Mouse (Mus musculus): ENCODE data around the gene Gpr171. TPM values are rescaled to one million over a fixed set of nuclear protein-coding genes. Genes with fewer than 3 reads are reported as not detected.
"Not testable (repeated sequence)": the region's sequence is repeated elsewhere in the genome, so short reads cannot be mapped to it uniquely, and the experiment has no call there.

Gene Gpr171
- not detected in 2 replicates for polyA plus RNA-seq (2012; rRNA removed)

DNA sequence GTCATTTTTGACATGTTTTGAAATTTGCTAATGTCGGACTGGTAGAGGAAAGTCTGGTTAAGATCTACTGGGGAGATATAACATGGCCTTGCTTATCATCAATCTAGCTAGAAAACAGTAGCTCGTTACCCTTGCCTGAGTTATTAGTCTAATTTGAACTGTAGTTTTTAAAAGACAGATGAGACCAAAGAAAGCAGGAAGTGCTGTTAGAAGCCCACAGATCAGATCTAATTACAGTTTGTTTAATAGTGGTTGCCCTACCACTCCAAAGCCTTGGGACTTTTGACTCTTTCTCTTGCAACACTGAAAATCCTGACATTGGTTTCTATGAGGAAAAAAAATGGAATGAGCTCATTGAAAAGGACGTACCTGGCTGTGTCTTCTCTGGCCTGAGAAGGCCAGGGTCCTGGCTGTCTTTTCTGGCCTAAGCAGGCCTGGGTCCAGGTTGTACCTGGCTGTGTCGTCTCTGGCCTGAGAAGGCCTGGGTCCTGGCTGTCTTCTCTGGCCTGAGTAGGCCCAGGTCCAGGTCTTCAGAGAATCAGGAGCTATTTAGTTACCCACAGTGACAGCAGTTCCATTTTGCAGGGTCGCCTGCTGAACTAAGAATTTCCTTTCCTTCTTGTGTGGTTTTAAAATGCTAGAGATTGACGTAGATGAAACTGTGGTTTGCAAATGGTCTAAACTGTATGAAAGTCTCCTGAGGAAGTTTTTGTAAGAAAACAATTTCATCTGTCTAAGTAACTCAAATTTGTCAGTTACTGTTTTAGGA, at the start of gene Gpr171:
Gpr171 (minus strand) TSS at position 604 of the 769 bp plus-strand sequence.
- TF ChIP-seq CTCF (IDR thresholded peaks at IDR 0.05; ENCODE audit: borderline replicate concordance, extremely low read depth, insufficient read depth, insufficient read length) (no peak), POLR2A (IDR thresholded peaks at IDR 0.05; ENCODE audit: borderline replicate concordance, extremely low read depth, insufficient read depth, insufficient read length, poor library complexity, severe bottlenecking) (no peak)
- no peak for DNase-seq (ENCODE audit: low read depth)

DNA sequence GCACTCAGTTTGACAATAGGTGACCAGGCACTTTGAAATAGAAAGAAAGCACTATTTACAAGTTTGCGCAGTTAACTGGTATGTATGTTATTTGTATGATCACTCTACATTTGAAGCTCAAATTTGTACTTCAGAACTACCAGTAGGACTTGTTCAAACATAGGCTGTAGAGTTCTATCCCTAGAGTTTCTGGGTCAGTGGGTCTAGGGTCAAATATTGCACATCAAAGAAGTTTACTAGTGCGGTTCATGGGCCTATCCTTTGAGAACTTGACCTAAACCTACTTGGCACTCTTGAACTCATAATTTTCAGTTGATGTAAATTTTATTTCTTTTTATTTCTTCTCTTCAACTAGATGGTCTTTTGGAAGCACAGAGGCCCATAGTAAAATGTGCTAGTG, 49.0 kb upstream of the Gpr171 start:
- TF ChIP-seq POLR2A (IDR thresholded peaks at IDR 0.05; ENCODE audit: borderline replicate concordance, extremely low read depth, insufficient read depth, insufficient read length, poor library complexity, severe bottlenecking), result no peak
- TF ChIP-seq CTCF (IDR thresholded peaks at IDR 0.05; ENCODE audit: borderline replicate concordance, extremely low read depth, insufficient read depth, insufficient read length), result no peak
- no peak for DNase-seq (ENCODE audit: low read depth)

DNA sequence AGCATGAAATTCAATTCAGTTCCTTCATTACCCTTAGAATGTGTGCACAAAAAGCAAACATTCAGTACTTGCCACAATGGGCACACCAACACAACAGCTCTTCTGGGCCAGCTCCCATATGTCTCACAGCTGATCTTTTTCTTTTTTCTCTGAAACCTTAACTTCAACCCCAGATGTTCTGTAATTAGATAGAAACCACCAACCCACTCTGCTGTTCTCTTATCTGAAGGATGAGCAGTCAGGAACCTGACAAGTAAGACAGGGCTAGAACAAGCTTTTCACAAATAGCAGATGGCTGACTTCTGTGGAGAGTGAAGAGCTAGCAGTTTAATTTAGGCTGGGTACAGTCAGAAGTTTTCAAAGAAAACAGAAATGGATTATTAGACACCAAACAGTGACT, 48.0 kb upstream of the Gpr171 start:
- TF ChIP-seq CTCF (IDR thresholded peaks at IDR 0.05; ENCODE audit: borderline replicate concordance, extremely low read depth, insufficient read depth, insufficient read length), result no peak
- TF ChIP-seq POLR2A (IDR thresholded peaks at IDR 0.05; ENCODE audit: borderline replicate concordance, extremely low read depth, insufficient read depth, insufficient read length, poor library complexity, severe bottlenecking), result no peak
- DNase-seq (ENCODE audit: low read depth), result no peak

DNA sequence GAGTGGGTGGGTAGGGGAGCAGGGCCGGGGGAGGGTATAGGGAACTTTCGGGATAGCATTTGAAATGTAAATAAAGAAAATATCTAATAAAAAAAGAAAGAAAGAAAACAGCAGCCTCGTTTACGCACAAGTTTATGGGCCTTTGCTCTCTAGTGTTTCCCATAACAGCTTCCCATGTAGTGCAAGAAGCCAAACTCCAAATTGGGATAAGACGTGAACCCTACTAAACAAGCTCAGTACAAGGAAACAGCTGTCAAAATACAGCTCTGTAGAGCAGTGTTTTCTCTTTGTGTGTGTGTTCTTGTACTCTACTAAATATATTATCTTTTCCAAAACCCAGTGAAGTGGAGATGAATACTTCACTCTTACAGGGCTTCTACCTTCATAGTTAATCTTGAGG, 43.6 kb upstream of the Gpr171 start:
- no peak for DNase-seq (ENCODE audit: low read depth)
- TF ChIP-seq POLR2A (IDR thresholded peaks at IDR 0.05; ENCODE audit: borderline replicate concordance, extremely low read depth, insufficient read depth, insufficient read length, poor library complexity, severe bottlenecking), result no peak
- TF ChIP-seq CTCF (IDR thresholded peaks at IDR 0.05; ENCODE audit: borderline replicate concordance, extremely low read depth, insufficient read depth, insufficient read length), result no peak

DNA sequence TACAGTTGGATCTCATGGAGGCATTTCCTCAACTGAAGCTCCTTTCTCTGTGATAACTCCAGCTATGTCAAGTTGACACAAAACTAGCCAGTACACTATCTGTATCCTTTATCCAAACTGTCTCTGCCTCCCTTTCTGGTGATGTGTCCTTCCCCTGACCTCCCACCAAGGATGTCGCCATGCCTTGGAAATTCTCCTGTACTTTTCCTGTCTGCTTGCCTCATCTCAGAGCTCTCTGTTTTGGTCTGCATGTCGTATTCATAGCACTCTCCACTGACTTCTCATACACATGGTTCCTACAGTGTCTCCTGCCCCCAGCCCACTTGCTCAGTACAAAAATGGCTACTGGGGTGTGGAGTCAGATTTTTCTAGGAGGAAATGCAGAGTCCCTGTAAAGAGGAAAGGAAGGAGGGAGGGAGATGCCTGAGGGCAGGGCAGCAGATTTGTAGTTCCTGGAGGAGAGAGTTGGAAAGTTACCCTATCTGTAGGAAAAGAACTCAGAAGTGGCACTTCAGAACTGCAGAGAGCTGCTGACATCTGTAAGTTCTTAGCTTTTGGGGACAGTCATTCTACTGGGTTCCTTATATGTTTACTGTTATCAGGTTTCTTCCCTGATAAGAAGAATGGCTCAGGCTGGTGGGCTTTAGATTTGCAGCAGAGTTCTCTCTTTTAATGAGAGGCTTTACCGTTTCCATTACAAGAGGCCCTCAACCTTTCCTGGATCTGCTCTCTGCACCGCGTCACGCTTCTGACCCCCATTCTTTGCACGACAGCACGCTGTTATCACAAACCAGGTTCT, 40.1 kb upstream of the Gpr171 start:
- TF ChIP-seq CTCF (IDR thresholded peaks at IDR 0.05; ENCODE audit: borderline replicate concordance, extremely low read depth, insufficient read depth, insufficient read length), result no peak
- no peak for TF ChIP-seq POLR2A (IDR thresholded peaks at IDR 0.05; ENCODE audit: borderline replicate concordance, extremely low read depth, insufficient read depth, insufficient read length, poor library complexity, severe bottlenecking)
- no peak for DNase-seq (ENCODE audit: low read depth)

DNA sequence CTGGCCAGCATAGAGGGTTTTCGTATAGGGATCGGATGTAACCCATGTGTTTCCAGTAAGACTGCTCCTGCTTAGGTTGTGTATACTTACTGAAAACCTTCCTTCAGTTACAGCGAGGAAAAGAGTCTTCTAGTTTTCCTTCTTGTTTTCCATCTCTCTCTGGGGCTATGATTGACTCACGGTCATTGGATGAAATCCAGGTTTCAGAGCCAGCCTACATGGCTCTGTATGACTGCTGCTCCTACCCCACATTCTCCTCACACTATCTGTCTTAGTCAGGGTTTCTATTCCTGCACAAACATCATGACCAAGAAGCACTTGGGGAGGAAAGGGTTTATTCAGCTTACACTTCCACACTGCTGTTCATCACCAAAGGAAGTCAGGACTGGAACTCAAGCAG, 39.3 kb upstream of the Gpr171 start:
- not testable (repeated sequence) for DNase-seq (ENCODE audit: low read depth)

DNA sequence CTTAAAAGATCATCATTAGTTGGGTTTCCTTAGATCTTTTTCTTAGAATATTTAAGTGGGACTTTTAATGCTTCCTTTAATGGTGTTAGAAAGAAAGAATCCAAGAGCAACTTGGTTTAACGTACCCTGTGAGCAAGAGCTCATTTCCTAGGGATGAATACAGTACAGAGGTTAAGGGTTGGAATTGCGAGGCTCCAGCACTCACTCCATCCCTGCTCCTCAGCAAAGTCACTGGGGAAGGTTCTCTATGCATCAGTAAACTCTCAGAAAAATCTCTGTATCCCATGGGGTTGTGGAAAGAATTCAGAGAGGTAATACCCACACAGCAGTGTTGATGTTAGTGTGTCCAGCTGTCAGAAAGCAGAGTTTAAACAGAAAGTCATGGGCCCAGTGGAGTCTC, 38.5 kb upstream of the Gpr171 start:
- TF ChIP-seq CTCF (IDR thresholded peaks at IDR 0.05; ENCODE audit: borderline replicate concordance, extremely low read depth, insufficient read depth, insufficient read length) (no peak), POLR2A (IDR thresholded peaks at IDR 0.05; ENCODE audit: borderline replicate concordance, extremely low read depth, insufficient read depth, insufficient read length, poor library complexity, severe bottlenecking) (no peak)
- DNase-seq (ENCODE audit: low read depth), result no peak

DNA sequence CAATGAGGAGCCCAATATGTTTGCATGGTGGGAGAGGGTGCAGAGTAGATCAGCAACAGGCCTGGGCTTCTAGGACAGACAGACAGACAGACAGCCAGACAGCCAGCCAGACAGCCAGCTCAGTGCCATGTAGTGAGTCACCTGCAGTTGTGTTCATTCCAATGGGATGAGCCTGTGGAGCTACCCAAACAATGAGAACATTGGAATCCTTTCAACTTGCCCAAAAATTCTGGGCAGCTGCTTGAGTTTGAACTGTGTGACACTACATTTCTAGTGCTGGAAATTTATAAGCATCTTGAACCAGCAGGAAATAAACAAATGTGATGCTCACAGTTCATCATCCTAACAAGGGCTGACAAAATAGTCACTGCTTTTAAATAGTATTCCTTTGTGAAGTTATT, 38.0 kb upstream of the Gpr171 start:
- no peak for TF ChIP-seq POLR2A (IDR thresholded peaks at IDR 0.05; ENCODE audit: borderline replicate concordance, extremely low read depth, insufficient read depth, insufficient read length, poor library complexity, severe bottlenecking)
- no peak for TF ChIP-seq CTCF (IDR thresholded peaks at IDR 0.05; ENCODE audit: borderline replicate concordance, extremely low read depth, insufficient read depth, insufficient read length)
- DNase-seq (ENCODE audit: low read depth), result no peak

DNA sequence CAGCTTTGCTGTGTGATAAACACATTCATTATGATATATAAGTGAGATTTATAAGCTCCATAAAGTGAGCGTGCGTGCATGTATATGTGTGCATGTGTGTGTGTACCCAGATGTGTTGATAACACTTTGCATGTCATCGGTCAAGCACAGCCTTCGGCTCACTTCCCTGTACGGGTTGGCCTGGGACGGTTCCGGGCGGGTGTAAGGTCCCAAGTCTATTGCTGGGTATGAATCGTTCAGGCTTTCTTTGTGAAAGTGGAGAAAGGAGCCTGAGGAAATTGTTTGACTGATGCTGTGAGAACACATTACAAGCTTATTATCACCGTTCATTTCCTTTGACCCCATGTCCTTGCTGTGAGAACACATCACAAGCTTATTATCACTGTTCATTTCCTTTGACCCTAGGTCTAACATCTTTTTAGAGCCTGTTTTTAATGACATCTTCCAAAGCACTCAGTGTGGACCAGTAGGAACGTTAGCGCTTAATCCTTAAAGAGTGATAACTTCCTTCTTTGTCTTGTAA, 37.4 kb upstream of the Gpr171 start:
- no peak for TF ChIP-seq CTCF (IDR thresholded peaks at IDR 0.05; ENCODE audit: borderline replicate concordance, extremely low read depth, insufficient read depth, insufficient read length)
- no peak for TF ChIP-seq POLR2A (IDR thresholded peaks at IDR 0.05; ENCODE audit: borderline replicate concordance, extremely low read depth, insufficient read depth, insufficient read length, poor library complexity, severe bottlenecking)
- peak; percentile 31 for DNase-seq (ENCODE audit: low read depth)

DNA sequence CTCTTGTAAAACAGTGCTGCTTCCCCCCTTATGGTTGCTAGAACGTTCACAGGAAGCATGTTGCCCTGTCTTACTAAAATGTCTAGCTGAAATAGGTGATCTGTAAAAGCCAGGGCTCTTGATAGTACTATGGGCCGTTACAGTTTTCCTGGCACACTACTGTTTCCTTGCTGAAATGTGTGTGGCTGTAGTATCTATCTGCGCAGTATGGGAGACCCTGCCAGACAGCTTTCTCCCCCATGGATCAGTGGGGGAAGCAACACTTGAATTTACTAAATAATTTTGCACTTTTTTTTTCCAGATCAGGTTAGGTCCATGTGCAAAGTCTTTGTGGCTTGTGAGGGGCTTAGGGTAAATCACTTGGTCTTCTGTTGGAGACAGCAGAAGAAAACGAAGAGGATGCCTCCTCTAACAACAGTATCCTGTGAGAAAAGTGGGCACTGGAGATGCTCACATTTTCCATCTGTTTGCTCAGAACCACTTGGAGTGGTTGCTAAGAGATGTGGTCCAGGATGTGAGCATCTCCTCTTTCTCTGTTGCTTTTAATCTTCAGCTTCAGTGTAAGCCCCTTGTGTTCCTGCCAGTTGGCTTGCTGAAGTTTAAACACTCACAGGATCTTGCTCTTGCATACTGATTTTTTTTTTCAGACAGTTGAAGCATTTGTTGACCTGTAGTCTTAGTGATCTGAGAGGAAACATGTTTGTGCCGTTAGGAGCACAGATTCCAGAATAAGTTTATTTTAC, 34.5 kb upstream of the Gpr171 start:
- DNase-seq (ENCODE audit: low read depth), result peak; percentile 32
- TF ChIP-seq CTCF (IDR thresholded peaks at IDR 0.05; ENCODE audit: borderline replicate concordance, extremely low read depth, insufficient read depth, insufficient read length) (no peak), POLR2A (IDR thresholded peaks at IDR 0.05; ENCODE audit: borderline replicate concordance, extremely low read depth, insufficient read depth, insufficient read length, poor library complexity, severe bottlenecking) (no peak)

DNA sequence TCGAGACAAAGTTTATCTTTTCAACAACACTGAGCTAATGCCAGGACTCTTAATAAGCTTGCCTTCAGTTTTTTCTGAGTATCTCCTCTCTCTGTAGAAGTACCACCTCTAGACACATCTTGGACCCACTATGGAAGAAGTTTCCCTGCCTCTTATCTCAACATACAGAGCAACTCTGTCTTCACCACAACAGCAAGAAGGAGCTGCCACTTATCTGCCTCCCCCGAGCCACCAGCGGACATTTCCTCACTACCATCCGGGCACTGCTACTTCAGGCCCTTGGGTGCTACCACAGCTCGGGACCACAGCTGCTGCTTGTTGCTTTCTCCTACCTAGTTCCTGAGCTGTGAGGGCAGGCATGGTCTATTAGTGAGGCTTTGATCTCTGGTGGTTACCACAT, 31.6 kb upstream of the Gpr171 start:
- DNase-seq (ENCODE audit: low read depth), result no peak
- no peak for TF ChIP-seq POLR2A (IDR thresholded peaks at IDR 0.05; ENCODE audit: borderline replicate concordance, extremely low read depth, insufficient read depth, insufficient read length, poor library complexity, severe bottlenecking)
- TF ChIP-seq CTCF (IDR thresholded peaks at IDR 0.05; ENCODE audit: borderline replicate concordance, extremely low read depth, insufficient read depth, insufficient read length), result no peak
